Mouse (Mus musculus) cerebellum, postnatal 36 days (tissue): ENCODE results near the gene Mettl23.

Experiments
- DNase-seq, 2 experiments: peaks; one replicate each; pipeline ENCODE4 v3.0.0; 2021 to 2022; ENCODE audit warnings: mixed read lengths in 2 of 2

Mettl23 gene

DNA sequence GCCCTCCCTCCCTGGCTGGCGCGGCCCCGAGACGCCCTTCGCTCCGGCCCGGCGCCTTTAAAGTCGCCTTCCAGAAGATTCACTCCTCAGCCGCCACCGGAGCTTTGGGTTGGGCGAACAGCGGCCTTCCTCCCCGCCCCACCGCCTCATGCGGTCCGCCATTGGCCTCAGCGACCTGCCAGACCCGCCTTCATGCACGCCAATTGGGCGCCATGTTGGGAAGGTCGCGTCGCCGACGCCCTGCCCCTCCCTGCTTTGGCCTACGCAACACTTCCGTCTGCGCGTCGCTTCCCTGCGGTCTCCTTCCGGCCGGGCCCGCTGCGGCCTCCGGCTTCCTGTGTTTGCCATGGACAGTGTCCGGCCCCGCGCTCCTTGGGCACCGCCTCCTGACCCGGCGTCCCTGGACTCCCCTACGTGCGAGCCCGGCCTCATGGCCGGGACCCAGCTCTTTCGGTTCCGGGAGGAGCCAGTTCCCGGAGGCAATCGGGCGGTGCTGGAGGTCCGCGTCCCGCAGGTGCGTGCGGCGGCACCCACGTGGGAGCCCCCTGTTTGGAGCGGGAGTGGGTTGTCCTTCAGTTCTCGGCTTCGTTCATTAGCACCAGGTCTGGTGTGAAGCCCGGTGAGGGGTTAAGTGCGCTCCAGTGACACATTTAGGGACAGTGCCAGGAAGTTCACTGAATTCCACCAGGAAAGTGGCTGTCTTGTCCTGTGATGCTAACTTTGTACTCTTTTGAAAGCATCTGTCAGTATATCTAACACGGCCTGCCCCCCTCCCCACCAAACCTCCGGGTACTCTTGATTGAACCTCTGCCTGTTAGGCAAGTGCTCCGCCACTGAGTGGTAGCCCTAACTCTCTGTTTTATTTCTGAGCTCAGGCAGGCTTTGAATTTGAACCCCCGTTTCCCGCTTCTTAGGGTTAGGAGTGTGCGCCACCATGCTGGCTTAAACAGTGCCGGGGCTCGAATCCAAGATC, at the start of gene Mettl23, which contains the start of gene Jmjd6:
Mettl23 (plus strand) TSS at position 18 of the 973 bp plus-strand sequence.
Jmjd6 (minus strand) TSS at position 189 of the 973 bp plus-strand sequence.
- peak; percentile 96 to 98 for DNase-seq

DNA sequence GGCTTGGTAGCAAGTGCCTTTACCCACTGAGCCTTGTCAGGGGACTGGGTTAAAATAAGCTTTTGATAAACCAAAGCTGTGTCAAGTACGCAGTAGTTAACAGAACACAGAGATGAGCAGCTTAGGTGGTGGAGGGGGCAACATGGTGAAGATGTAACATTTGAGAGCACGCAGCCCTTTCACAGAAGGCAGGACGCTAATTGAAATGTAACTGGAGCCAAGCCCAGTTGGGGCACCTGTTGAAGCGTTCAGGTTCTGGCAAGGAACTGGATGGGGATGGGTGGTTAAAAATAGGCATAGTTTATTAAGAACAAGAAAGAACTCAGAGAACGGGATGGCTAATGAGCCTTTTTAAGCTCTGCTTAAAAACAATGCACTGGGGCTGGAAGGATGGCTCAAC, 43.7 kb upstream of the Mettl23 start:
- peak in 1 of 2 experiments; percentile 18 for DNase-seq

DNA sequence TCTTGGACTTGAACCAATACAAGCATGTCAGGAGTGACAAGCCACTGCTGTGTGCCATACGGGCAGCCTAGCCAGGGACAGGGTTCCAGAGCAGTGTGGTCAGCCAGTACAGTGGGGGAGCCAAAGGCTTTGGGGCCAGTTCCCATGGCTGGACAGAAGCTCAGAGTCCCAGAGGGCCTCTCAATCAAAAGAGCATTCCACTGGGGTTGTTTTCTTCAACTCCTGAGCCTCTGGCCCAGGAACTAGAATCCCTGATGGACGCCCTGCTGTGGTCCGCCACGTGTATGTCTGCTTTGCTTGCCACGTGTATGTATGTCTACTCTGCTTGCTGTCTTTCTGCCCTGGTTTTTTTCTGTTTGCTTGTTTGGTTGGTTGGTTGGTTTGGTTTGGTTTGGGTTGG, 42.0 kb upstream of the Mettl23 start:
- no peak for DNase-seq

DNA sequence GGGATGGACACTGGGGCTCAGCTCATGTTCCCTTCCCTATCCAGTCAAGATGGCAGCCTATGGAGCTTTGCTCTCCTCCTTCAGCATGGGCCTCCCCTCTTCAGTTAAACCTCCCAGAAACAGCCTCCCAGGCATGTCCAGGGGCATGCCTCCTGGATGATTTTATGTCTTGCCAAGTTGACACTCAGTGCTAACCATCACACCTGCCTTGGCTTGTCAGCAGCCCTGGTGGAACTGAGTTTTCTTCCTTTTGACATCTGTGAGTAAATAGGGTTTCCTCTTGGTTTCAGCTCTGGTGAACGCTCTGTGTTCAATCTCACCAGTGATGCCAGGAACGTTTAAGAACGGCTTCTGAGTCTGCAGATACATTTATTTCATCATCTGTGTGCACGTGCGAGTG, 40.4 kb upstream of the Mettl23 start:
- no peak for DNase-seq

DNA sequence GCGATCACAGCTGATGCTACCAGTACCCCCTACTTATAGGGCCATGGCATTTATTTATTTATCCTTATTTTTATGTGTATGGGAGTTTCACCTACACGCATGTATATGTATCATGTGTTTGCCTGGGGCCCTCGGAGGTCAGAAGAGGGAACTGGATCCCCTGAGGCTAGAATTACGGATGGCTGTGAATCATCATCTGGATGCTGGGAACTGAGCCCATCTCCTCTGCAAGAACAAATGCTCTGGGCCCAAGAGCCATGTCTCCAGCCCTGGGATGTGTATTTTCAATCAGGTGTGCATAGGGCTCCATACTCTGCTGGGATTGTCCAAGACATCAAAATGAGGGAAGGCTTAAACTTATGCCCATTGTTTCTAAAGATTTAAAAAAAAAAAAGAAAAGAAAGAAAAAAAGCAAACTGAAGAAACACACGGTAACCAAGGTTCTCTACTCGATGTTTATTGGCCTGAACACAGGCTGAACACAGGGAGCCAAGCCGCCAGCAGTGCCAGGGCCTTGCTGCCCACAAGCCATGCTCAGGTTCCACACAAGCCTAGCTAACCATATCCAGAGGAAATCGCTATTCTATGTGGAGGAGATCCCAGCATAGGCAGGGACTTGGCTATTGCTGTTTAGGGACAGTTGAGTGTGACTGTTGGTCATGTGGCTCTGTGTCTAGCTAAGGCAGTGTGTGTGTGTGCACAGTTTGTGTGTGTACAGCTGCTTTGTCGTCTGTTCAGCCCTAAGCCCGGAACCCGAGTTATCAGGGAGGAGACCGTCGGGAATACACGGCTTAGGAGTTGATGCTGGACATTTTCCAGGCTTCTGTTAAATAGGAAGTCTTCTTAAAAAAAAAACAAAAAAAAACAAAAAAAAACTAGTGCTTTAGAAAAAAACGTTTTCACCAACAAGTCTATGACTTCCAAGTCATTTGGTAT, 36.7 kb upstream of the Mettl23 start:
- no peak for DNase-seq

DNA sequence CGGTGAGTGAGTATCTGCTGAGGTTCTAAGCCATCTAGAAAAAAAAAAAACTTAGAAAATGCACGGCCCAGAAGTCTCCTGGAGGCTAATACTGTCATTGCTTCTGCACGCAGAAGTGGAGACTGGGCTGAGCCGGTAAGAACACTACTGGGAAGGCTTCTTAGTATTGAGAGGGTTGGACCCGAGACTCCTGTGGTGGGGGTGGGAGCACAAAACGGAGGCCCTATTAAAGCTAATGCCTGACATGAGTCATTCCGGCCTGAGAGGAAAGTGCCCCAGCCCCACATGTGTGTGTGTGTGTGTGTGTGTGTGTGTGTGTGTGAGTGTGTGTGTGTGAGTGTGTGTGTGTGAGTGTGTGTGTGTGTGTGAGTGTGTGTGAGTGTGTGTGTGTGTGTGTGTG, 36.0 kb upstream of the Mettl23 start:
- no peak for DNase-seq

DNA sequence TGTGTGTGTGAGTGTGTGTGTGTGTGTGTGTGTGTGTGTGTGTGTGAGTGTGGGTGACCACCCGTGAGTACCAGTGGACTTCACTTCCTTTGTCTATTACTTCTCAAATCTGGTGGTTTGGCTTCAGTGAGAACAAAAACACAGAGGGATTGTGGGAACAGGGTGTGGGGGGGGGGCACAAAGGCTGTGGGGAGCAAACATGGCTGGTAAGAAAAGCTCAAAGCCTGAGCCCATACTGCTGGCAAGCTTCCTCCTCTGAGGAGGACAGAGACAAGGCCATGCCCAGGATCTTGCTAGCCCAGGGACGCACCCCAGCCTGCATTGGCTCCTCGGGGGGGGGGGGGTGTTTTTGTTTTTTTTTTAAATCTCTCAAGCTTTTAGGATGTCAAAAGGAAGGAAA, 35.6 kb upstream of the Mettl23 start:
- DNase-seq, result no peak

DNA sequence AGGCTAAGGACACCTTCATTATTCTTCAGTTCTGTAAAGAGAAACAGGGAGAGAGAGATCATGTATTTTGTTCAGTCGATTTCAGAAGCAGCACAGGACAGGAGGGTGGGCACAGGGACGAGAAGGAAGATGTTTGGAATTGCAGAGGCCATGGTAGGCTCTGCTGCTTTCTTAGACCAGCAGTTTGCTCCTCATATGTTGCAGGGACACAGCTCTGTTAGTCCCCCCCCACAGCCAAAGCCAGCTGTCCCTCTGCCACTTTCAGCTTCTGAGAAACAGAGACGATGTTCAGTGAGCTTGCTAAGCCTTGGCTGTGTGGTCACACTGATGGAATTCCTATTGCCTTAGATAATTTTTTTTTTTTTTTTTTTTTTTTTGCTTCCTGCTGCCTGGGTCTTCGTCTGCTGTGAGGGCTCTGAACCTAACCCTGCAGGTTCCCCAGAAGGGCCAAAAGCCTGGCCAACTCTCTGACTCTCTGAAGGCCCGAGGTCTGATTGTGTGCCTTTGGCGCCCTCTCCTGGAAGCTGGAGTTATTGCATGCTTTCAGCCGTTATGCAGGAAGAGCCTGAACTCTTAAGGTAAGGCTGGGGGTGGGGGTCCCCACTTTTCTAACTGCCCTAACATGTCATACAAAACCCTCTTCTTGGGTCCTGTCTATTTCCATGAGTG, 35.0 kb upstream of the Mettl23 start:
- peak; percentile 88 to 95 for DNase-seq

DNA sequence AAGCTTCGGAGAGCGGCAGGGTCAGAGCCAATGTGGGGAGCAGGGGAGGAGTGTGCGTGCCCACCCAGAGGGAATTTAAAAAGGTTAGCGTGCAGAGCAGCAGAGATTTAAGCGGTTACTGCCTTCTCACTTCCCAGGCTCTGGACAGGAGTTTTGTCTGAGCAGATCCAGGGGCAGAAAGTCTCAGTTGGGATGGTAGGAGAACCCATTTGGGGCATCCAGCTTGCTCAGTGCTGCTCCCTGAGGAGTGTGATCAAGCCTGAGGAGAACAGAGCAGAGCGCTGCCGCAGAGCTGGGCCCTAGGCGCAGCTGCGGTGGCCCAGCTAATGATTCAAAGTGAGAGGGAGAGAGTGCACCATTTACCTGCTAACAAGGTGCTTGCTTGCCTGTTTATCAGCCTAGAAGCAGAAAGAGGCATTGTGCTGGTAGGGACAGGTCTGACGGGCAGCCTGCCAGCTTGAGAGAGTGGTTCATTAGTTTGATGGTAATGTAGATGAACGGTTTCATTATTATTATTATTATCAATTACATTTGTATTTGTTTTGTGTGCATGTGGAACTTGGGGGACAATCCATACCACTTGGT, 34.2 kb upstream of the Mettl23 start:
- no peak for DNase-seq

DNA sequence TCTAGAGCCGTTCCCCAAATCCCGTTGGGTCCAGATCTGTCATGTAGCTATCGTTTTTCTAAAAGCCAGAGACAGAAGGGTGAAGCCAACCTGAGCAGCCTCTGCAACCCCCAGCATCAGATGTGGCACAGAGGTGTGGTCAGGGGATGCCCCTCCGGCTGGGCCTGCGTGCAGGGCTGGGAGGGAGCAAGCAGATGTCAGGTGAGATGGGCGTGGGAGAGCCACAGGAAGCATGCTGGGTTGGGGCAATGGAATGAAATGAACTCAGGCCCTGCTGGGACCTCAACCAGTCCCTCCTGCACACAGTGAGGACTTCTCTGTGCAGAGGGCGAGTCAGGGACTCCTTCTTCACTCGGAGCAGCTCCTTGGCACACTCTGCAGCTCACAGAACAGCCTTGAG, 33.6 kb upstream of the Mettl23 start:
- no peak for DNase-seq

DNA sequence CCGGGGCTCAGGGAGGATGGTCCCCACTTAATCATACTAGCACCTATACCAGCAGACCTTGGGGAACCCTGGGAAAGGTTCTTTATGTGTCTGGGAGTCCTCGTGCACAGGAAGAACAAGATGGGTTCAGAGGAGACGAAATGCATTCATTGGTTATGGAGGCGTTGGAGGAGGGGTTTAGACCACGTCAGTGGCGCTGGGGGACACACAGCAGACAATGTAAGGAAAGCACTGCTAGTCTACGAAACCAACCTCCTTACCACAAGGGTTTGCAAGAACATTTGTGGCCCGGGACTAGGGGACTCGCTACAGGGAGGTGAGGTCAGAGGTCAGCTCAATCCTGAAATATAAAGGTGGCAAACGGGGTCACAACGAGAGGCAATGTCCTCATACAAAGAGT, 32.5 kb upstream of the Mettl23 start:
- DNase-seq, result no peak

DNA sequence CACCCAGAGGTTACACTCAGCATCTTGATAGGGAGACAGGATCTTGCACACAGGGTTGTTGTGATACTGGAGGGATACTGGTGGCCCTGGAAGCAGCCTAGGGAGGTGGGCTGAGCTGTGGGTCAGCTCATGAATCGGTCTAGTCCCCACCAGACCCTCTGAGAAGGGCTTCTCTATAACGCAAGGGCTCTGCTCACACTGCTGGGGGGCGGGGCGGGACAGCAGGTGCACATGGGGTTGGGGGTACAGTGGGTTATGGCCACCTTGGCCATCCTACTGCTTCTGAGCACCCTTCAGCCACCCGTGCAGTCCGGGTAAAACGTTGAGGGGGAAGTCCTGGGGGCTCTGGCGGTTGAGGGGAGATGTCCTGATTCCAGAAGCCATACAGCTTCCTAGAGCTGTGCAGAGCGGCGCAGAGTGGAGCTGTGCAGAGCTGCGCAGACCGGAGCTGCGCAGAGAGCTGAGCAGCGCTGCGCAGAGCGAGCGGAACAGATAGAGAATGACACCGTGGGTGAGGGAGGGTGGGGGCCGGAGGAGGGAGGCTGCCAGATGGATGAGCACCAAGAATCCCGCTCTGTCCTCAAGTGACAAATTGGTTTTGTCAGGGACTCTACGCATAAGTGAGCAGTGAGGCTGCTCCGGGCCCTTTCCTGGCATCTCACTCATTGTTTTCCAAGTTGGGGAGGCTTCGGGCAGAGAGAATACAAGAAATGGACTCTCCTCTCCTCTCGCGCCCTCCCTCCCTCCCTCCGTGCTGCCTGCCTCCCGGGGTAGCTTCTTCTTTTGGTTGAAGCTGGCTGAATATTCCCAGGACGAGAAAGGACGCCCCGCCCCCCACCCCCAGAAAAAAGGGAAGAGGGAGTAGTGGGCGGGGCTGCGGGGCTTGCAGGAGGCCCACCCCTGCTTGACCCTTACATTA, 31.8 kb upstream of the Mettl23 start:
- DNase-seq, result peak; percentile 72 to 81

DNA sequence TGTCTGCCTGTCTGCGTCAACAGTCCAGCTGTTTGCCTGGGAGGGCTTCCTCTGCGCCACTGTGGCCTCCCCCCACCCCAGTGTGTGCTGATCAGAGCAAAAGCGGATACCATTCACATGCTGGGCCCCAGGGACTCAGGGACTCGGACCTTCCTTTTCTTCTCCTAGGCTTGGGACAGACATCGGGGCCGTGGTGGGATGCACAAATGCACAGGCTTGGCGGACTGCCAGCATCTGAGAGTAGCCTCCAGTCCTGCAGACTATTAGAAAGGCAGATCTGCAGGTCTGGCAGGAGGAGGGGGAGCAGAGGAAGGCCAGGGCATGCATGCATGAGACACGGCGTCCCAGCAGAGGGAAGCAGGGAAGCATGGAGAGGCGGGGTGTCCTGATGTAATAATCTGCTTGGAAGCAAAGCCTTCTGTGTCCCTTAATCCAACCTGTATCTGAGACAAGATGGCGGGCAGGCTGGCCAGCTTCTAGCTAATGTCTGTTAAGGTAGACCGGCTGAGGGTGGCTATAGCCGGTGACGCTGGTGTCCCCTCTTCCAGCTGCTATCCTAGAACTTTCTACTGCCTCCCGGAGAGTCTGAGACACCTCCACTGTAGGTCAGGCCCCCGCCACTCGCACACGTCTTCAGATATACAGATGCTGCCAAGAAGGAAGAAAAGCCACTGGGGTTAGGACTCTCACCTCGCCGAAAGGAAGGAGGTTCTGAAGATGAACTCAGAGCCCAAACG, 30.1 kb upstream of the Mettl23 start:
- DNase-seq, result no peak

DNA sequence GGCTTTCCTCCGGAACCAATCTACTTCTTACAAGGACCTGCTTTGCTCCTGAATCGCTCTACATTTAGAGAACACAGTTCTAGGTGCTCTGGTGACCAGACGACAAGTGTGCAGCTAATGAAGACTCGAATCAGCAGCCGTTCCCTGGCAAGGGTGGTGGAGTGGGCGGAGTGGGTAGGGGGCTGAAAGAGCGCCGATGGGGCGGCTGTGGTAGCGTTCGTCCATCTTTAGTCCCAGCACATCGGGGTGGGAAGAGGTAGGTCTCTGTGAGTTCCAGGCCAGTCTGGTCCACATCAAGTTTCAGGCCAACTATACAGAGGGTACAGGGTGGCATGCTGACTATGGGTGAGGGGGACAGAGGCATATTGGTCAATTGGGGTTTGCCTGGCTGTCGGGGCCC, 29.5 kb upstream of the Mettl23 start:
- no peak for DNase-seq

DNA sequence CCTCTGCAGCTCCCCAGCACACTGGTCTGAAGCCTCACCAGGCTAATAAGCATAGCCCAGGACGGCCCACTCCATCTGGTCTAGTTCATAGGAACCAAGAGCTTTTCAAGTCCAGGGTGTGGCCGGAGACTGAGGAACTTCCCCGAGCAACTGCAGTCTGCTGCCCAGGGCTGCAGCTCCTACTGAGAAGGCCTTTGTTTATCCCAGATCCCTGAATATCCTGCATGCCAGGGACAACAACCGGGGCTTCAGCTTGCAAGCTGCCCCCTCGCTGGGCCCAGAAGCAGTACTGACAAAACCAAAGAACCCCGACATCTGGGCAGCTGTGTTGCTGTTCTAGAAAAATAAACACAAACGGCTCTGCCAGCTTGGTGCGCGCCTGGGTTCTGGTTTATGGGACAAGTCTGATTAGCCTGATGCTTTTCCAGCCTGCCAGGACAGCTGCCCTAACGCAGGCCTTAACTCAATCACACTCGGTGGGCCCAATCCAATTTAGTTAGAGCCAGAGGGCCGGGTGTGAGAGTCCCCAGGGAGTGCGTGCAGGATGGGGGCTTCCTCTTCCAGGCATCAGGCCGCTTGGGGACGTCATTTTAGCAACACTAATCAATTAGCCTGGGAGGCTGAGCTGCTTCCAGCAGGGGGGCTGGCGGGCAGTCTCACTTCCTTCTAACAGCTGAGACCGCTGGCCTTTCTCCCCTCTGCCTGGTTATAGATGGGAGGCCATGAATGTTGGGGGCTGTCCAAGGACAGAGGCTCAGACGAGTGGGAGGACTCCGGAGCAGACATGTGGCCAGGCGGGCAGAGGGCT, 28.8 kb upstream of the Mettl23 start:
- no peak for DNase-seq

DNA sequence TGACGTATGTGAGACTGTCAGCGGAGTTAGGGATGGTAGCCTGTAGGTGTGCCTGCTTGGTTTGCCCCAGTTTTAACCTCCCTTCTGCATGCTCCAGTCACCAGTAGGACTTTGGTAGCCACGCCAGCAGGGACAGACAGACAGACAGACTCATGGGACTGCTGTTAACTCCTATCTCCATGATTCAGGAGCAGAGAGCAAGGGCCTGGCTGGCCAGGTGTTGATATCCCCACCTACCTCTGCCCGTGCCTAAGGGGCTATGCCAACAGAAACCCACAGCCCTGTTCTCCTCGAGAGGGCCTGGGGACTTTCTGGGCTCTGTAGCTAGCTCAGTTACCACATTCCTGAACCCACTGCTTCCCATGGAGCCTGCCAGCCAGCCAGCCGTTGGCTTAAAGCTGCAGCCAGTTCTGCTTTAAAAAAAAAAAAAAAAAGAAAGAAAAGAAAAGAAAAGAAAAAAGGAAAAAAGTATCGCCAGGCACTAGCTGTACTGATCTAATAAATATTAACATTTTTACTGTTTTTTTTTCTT, 28.1 kb upstream of the Mettl23 start:
- DNase-seq, result no peak

DNA sequence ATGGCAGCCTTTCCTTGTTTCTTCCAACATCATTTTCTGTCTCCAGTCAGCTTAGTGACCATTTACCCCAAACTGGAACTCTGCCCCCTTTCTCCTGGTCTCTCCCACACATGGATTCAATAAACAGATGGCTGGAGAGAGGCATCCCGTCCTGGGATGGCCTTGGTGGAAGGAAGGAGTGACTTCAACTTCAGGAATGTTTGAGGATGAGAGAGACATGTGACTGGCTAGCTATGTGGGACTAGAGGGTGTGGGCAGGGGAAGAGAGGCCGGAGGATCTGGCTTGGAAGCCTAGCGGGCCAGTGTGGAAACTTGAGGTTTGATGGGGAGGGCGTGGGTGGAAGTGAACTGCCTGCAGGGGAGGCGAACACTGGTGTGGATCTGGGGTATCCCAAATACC, 26.3 kb upstream of the Mettl23 start:
- DNase-seq, result no peak

DNA sequence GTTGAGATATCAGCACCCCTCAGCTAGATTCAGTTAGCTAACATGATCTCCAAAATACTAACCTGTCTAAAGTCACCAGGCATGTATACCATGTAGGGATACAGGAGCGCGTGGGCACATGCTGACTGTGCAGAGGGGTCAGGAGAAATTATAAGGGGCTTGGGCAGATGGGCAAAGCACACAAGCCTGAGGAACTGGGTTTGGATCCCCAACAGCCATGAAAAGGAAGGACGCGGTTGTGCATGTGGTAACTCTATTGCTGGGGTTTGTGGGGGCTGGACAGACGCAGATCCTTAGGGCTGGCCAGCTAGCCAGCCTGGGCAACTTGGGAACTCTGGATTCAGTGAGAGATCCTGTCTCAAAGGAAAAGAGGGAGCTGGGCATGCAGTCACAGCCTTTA, 25.5 kb upstream of the Mettl23 start:
- no peak for DNase-seq

DNA sequence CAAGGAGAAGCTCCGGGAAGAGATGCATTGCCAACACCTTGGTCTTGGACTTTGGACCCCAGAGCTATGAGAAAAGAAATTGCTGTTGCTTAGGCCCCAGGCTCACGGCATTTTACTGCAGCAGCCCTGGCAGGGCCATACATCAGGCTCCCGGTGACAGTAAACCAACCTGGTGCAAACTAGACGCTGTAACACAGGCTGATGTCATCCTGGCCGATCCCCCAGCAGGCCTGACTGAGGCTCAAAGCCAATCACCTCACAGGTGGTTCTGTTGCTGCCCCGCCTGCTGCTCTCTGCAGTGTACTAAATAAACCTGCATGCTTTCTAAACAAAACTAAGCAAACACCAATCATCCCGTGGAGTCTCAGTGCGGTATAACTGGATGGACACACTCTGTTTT, 24.4 kb upstream of the Mettl23 start:
- DNase-seq, result peak; percentile 45 to 60
